Mouse (Mus musculus) left cerebral cortex, postnatal 36 days (tissue): ENCODE measurements around the gene Kansl1l. TPM values are rescaled to one million over a fixed set of nuclear protein-coding genes. Genes with fewer than 3 reads are reported as not detected.
A peak's percentile ranks its signal among the peaks of the same experiment; 100 is the strongest.
"Not testable (repeated sequence)": the region's sequence is repeated elsewhere in the genome, so short reads cannot be mapped to it uniquely, and the experiment has no call there.

Source experiments
- DNase-seq, 2 experiments: peaks; one replicate each; pipeline ENCODE4 v3.0.0; 2021 to 2022; ENCODE audit warnings: low spot score in 2 of 2, mixed read lengths in 1 of 2
- intact Hi-C: fragments of 180-260 bp; cut with DNase I; formaldehyde crosslinking; loops from one replicate; pipeline ENCODE4 v1.15.1; 2025
- total RNA-seq, 2 experiments: library from RNA; stranded (reverse); gene quantifications; 2 replicates each; pipeline ENCODE4 v1.2.3; 2021

The Kansl1l gene
- total RNA-seq, 2 experiments from 2014 or later = 11.8 to 16.1 TPM

DNA sequence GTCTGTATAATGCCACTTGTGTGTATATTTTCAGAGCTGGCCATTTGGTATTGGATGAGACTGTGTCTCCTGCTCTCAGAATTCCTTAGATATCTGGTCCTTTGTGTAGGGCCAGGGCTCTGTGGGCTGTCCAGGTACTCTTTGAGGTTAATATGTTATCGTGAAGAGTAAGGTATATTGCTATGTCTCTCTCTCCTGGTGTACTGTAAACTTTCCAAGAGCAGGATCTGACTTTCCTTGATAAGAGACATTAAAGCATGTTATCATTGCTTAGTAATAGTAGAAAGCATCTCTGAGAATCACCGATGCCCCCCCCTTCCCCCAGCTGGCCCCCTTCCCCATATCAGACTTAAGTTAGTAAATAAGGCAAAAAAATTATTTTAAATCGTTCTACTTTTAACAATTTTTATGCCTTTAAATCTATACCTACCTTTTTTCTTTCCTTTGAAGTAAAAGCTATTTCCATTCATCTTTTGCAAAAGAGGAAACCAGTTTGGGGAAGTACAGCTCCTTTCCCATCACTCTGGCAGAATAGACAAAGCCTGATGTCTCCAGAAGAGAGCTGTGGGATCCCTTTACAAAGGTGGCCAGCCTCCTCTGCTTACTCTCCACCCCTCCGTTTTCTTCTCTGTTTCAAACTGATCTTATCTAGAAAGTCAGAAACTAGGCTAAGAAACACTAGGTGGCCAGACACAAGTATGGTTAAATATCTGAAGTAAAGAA, 114.6 kb downstream of the Kansl1l start:
- DNase-seq = no peak
- intact Hi-C loops = loop anchor here (5.0 kb wide), 1 partner anchor 115 kb away; the partner anchor contains the start of gene Kansl1l

DNA sequence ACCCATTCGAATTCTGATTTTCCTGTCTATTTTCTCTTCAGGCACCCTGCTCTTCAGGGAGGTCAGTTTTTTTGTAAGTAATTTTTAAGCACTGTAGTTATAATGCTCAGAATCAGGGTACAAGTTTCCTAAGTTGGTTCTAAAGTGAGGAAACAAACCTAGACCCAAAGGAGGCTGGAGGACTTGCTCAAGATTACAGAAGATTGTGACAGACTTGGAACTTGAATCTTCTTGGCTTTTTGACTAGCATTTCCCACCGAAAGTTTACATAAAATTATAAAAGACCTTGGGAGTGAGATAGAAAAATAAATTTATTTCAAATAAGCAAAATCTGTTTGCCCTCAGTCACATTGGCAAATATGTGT, 115.8 kb downstream of the Kansl1l start:
- no peak for DNase-seq
- intact Hi-C loops = loop anchor here (5.0 kb wide), 1 partner anchor 116 kb away; the partner anchor contains the start of gene Kansl1l

- intact Hi-C loops = loop anchor here (5.0 kb wide), 1 partner anchor 116 kb away; the partner anchor contains the start of gene Kansl1l
- peak; percentile 91 for DNase-seq
Measured at GRCm38 (mm10) chr1:66700693-66701575, 116.4 kb downstream of the Kansl1l start, which contains the start of gene Rpe. Gene Rpe, plus strand, starts transcription at chr1:66700831.

DNA sequence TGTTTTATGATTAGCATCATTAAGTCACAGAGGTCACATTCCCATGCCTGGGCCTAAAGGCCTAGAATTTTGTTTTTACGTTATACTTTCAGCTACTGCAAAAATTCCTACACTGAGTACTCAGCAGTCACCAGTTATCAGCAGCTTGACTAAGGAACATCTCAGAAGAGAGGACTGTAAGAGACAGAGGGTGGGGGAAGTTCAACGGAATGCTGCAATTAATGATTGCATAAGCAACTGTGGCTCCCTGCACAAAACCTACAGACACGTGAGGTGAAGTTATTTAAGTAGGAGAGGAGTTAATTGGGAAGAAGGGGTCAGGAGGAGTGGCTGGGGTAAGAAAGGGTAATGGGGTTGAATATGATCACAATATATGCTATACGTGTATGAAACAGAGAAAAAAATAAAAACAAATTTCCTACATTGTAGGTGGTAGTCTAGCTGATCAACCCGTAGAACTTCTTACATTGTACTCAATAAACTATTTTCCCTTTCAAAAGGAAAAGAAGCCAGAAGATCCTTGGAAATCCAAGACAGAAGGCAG, 117.1 kb downstream of the Kansl1l start:
- DNase-seq = no peak
- intact Hi-C loops = loop anchor here (5.0 kb wide), 1 partner anchor 117 kb away; the partner anchor contains the start of gene Kansl1l

DNA sequence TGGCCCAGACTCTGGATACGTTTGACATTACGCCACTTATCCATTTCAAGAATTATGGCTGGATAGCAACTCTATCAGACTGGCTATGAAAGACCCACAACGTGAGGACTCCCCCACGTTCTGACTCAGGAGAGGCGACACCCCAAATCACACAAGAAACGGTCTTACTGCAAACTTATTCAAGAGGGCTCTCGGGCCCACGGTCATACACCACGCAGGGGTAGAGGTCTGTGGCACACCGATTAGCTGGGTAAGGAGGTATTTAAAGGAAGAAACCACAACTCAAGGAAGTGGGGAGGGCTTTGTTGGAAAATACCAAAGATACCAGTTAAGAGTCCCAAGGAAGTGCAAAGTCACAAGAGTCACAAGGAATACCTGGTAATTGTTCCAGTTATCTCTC, 117.7 kb downstream of the Kansl1l start:
- intact Hi-C loops = loop anchor here (5.0 kb wide), 1 partner anchor 118 kb away; the partner anchor contains the start of gene Kansl1l
- DNase-seq = not testable (repeated sequence)

DNA sequence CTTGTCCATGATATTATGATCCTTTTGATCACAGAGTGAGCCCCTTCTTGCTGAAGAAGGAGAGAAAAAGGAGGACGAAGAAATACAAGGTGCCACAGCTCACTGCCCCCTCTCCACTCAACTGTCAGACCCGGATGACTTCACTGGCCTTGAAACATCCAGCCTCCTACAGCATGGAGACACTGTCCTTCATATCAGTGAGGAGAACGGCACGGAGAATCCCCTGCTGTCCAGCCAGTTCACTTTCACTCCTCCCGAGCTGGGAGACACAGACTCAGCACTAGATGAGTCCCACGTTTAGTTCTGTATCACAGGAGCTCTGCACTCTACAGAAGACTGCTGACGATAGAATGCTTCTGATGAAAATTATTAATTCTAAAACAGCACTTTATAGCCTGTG, 122.1 kb downstream of the Kansl1l start:
- intact Hi-C loops = no loop called here
- DNase-seq = no peak

DNA sequence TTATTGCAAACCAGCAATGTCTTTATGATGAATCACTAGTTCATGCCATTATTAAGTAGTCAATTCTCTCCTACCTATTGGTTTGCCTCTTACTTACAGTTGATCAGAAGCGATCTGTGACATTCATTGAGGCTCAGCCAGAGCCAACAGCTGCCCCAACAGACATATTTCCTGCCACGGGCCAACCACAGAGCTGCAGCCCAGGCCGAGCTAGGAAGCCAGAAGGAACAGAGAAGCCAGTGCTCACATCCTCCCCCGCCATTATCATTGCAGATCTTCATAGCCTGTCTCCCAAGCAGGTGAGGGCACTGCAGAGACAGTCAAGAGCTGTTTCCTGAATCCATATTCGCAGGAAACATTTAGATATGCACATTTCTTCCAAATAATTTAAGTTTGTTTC, 123.1 kb downstream of the Kansl1l start:
- DNase-seq = no peak
- intact Hi-C loops = no loop called here

DNA sequence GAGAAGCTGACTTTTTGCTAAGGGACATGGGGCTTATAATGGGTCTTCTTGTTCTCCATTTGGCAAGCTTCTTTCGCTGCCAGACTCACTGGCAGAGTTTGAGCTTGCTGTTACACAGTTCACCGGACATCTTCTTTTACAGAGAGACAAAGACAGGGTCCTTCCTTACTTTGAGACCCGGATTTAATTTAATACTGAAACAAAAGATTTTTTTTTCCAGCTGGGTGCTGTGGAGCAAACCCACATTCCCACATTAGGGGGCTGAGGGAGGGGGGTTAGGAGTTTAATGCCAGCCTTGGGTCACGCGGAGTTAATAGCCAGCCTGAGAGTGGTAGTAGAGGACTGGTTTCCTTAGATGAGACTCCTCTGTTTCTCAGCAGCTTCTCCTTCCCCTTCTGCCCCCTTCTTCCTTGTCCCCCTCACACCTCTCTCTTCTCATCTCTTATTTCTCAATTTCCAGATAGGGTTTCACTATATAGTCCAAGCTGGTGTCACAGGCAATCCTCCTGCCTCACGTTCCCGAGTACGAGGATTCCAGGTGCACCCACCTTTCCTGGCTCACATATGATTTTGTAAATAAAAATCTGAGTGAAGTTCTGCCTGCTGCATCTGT, 124.5 kb downstream of the Kansl1l start:
- intact Hi-C loops = no loop called here
- no peak for DNase-seq

DNA sequence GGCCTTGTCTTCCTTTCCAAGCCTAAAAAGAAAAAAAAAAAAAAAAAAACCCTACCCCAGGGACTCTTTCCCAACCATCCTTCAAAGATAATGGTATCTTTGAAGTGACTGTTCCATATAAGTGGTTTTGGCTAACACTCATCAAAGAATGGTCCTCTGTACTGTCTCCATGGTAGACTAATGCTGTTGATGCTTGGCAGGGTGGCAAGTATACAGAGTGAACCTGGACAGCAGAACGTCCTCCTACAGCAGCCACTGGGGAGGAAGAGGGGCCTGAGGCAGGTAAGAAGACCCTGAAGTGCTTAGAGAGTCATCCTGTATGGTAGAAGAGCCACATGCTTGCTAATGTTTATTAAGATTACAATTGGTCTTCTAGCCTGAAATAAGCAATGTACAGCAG, 125.1 kb downstream of the Kansl1l start:
- intact Hi-C loops = no loop called here
- DNase-seq = no peak

DNA sequence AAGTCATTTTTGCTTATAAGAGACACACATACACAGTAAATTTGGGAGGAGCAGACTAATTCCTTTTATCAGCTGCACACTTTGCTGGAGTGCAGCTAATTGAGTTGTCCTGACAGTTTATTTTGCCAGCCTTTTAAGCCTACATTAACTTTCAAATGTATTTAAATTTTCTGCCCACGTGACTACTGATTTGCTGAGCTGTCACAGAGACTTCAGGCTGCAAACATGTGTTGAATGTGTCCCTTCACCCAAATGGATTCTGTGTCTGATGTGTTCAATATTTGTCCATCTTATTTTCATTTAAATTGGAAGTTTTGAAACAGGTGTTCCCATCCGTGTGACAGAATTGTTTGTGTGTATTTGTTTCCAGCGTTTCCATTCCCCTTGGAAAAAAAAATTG, 125.6 kb downstream of the Kansl1l start:
- DNase-seq = no peak
- intact Hi-C loops = no loop called here

- no peak for DNase-seq
- intact Hi-C loops = no loop called here
Measured at GRCm38 (mm10) chr1:66682974-66683373, 134.4 kb downstream of the Kansl1l start.

DNA sequence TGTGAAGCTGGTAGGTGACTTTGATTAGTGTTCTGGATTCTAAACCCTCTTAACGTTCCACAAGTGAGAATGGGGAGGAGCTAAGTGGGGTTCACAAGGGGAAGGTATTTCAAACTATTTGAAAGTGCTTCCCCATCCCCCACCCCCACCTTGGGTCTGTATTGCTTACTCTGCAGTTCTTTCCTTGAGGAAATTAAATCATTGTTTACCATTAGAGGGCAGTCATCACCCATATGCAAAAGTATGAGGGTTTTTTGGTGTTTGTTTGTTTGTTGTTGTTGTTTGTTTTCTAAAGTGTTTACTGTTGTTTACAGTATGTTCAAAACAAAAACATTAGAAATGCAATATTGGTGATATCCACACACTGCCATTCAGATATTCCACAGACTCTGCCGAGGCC, 138.7 kb downstream of the Kansl1l start:
- intact Hi-C loops = no loop called here
- no peak for DNase-seq

- no peak for DNase-seq
- intact Hi-C loops = no loop called here
Measured at GRCm38 (mm10) chr1:66677928-66678327, 139.4 kb downstream of the Kansl1l start.

DNA sequence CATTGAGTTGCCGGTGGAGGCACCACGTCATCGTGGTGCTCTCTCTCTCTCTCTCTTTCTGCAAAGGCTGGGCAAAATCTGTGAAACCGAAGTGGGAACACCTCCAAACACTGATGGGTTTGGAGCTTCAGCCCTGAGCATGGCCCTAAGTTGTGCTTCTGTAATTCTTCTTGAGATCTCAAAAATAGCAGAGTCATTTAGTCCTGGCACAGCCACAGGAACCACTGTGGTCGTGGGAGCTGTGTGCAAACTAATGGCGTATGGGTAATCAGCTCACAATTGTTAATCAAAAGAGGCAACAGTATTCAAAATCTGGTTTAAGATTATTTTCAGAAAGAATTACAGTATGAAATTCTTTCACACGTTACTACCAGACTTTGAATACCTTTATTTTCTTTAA, 144.6 kb downstream of the Kansl1l start:
- intact Hi-C loops = no loop called here
- DNase-seq = no peak

DNA sequence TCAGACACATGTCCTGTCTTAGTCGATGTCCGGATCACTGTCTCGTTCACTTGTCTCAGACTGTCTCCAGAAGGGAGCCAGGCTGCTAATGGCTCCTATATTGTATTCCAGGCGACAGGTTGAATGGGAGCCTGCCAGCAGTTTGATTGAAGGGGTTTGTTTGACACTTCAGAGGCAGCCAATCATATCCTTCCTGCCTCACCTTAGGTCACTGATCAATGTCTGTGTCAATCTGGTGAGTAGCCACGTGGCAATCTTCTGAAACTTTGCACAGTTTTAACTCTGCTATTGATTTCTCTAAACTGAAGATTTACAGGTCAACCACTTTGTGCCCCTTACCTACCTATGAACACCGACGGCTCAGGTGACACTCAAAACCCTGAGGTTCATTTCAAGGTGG, 145.9 kb downstream of the Kansl1l start:
- no peak for DNase-seq
- intact Hi-C loops = no loop called here

Other genes starting within 250 kb of the Kansl1l start
- gene Rpe, start 116.7 kb downstream of the Kansl1l start, total RNA-seq = 10 to 100 TPM; 31.4 to 32.4 TPM
- gene Acadl, start 45.7 kb upstream of the Kansl1l start, total RNA-seq = 10 to 100 TPM; 30.0 to 33.0 TPM
- gene Myl1, start 127.8 kb upstream of the Kansl1l start, total RNA-seq = under 1 TPM in 1 of 2 experiments, not detected in 1; 0.84 TPM
- gene Lancl1, start 221.3 kb upstream of the Kansl1l start, total RNA-seq = 100 to 1,000 TPM; 177 to 209 TPM